Mouse (Mus musculus) megakaryocyte, embryonic 14.5 days (primary cell): ENCODE data around the gene Thpo. TPM values are rescaled to one million over a fixed set of nuclear protein-coding genes. Genes with fewer than 3 reads are reported as not detected.
A peak's percentile ranks its signal among the peaks of the same experiment; 100 is the strongest.

ENCODE experiments used
- H3K27me3 ChIP-seq: replicated peaks from 2 replicates; pipeline ENCODE3; 2012; ENCODE audit warnings: inconsistent platforms
- H3K36me3 ChIP-seq: replicated peaks from 2 replicates; pipeline ENCODE3; 2012; ENCODE audit warnings: low read length, inconsistent platforms, mixed read lengths
- H3K4me1 ChIP-seq: 2 replicates; pipeline ENCODE4 v1.6.1; 2012; ENCODE audit warnings: inconsistent platforms
- H3K4me3 ChIP-seq: replicated peaks from 2 replicates; pipeline ENCODE3; 2012; ENCODE audit warnings: moderate library complexity, mild to moderate bottlenecking, inconsistent platforms
- H3K9me3 ChIP-seq: 2 replicates; pipeline ENCODE4 v1.6.1; 2012; ENCODE audit warnings: inconsistent platforms
- FLI1 ChIP-seq: IDR thresholded peaks from 2 replicates; pipeline ENCODE4 v1.6.1; 2012; ENCODE audit warnings: low read length, inconsistent platforms, mixed read lengths
- GATA1 ChIP-seq: IDR thresholded peaks from 3 replicates; pipeline ENCODE4 v1.6.1; 2012; ENCODE audit warnings: mixed read lengths, low read length, inconsistent platforms, borderline replicate concordance
- polyA plus RNA-seq: library from polyadenylated mRNA; stranded (reverse); fragments of >175 nt; gene quantifications from 2 replicates; pipeline ENCODE4 v1.2.3, GENCODE M21; 2012; ENCODE audit warnings: low replicate concordance; ENCODE audit not compliant: insufficient read depth

Thpo gene
- polyA plus RNA-seq, 1 experiment = not detected

DNA sequence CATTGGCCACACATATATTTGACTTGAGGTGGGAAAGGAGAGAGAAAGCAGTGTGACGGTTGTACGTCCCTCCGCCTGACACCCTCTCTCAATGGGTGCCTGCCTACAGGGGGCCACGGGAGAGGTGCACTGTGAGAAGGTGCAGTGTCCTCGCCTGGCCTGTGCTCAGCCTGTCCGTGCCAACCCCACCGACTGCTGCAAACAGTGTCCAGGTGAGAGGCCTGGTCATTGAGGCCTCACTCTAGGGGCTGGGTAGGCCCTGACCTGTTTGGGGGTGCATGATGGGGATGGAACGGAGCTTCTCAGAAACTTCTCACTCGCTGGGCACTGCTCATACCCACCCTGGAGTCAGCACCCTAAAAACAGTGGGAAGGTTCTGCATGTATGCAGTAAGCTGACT is 5.5 kb upstream of the Thpo start:
- H3K4me3 ChIP-seq = peak overlapping the region; percentile 2
- peaks cover 29% of the 10 kb centered on the region for H3K9me3 ChIP-seq
- no peaks in the 10 kb centered on the region for H3K36me3 ChIP-seq
- peaks cover 79% of the 10 kb centered on the region for H3K27me3 ChIP-seq
- TF ChIP-seq GATA1 (no peak), FLI1 (no peak)
- H3K4me1 ChIP-seq = no peaks in the 10 kb centered on the region

DNA sequence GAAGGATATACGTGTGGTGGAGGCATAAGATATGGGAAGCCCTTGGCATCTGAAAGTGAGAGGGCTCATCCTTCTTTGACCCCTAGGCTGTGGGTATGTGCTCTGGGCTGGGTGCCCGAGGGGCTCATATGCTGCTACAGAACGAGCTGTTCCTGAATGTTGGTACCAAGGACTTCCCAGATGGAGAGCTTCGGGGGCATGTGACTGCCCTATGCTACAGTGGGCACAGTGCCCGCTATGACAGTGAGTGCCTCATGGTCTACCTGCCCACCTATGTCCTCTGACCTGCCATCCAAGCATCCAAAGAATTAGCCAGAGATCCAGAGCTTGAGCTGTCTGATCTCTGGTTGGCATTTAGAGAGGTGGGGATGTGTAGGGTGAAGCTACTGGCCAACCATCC is 2.5 kb upstream of the Thpo start:
- Histone ChIP-seq H3K36me3 (no peaks in the 10 kb centered on the region), H3K4me1 (peaks cover 26% of the 10 kb centered on the region), H3K4me3 (no peak overlapping the region), H3K9me3 (peaks cover 23% of the 10 kb centered on the region), H3K27me3 (peaks cover 89% of the 10 kb centered on the region)
- no peak for TF ChIP-seq FLI1

DNA sequence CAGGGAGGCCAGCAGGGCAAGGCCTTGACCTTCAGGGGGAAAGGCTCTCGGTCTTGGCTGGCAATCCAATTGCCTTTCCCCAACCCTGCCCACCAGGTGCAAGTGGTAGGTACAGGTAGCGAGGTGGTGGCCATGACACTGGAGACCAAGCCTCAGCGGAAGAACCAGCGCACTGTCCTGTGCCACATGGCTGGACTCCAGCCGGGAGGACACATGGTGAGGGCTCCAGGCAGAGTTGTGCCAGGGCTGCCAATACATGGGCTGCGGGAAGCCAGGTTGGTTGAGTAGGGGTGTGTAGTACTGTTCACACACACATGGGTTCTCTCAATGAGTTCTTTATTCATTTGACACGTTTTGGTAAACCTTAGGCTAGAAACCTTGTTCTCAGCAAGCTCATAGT is 1.9 kb upstream of the Thpo start:
- Histone ChIP-seq H3K36me3 (no peaks in the 10 kb centered on the region), H3K9me3 (peaks cover 23% of the 10 kb centered on the region), H3K4me3 (no peak overlapping the region), H3K4me1 (peaks cover 26% of the 10 kb centered on the region), H3K27me3 (peaks cover 90% of the 10 kb centered on the region)
- TF ChIP-seq FLI1 (no peak), GATA1 (no peak)

DNA sequence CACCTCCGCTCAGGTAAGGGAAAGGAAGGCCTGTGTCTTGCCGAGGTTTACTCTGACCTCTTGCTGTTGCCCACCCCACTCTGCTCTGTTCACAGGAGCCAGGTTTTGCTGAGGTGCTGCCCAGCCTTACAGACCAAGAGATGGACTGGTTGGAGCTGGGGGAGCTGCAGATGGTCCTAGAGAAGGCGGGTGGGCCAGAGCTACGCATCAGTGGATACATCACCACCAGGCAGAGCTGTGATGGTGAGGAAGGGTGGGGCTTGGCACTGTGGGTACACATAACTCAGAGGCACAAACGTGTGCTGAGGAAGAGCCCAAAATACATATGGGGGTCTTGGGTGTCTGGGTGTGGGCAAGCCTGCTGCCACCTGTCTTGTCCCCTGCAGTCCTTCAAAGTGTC is 1.3 kb upstream of the Thpo start:
- TF ChIP-seq FLI1 = no peak
- TF ChIP-seq GATA1 = no peak
- Histone ChIP-seq H3K4me3 (no peak overlapping the region), H3K36me3 (no peaks in the 10 kb centered on the region), H3K9me3 (peaks cover 23% of the 10 kb centered on the region), H3K27me3 (peaks cover 92% of the 10 kb centered on the region), H3K4me1 (peaks cover 26% of the 10 kb centered on the region)

DNA sequence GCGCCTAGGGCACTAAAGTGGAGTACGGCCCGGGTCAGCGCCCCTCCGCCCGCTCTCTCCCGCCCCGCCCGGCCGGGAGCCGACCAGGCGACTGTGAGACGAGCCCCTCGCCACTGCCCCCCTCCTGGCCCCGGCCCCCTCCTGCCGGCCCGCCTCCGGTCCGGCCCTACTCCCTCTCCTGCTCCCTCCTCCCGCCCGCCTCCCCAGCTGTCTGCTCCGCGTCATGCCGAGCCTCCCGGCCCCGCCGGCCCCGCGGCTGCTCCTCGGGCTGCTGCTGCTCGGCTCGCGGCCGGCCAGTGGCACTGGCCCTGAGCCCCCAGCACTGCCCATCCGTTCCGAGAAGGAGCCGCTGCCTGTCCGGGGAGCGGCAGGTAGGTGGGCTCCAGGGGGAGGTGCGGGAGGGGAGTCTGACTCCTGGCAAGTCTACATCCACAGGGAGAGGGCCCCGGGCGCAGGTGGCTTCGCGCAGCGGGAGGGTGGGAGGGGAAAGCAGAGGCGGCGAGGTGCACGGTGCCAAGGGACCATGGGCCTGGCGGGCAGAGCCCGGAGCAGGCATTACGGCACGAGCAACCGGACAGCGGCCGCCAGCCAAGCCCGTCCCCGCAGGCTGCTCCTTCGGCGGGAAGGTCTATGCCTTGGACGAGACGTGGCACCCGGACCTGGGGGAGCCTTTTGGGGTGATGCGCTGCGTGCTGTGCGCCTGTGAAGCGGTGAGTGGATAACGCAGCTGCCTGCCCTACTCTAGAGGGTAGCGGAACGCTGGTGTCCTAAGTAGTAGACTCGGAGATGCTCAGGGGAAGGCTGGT is 1.2 kb downstream of the Thpo start, which contains the start of gene Chrd:
Gene Chrd (plus strand): TSS at position 203 of the 806 bp plus-strand sequence.
- peak within 1 kb of the TSS; percentile 88 for H3K4me3 ChIP-seq
- H3K36me3 ChIP-seq = no peaks in the 10 kb centered on the region
- peaks cover 21% of the 10 kb centered on the region for H3K9me3 ChIP-seq
- peaks cover 30% of the 10 kb centered on the region for H3K4me1 ChIP-seq
- peaks cover 97% of the 10 kb centered on the region for H3K27me3 ChIP-seq
- TF ChIP-seq GATA1 = no peak
- TF ChIP-seq FLI1 = no peak

DNA sequence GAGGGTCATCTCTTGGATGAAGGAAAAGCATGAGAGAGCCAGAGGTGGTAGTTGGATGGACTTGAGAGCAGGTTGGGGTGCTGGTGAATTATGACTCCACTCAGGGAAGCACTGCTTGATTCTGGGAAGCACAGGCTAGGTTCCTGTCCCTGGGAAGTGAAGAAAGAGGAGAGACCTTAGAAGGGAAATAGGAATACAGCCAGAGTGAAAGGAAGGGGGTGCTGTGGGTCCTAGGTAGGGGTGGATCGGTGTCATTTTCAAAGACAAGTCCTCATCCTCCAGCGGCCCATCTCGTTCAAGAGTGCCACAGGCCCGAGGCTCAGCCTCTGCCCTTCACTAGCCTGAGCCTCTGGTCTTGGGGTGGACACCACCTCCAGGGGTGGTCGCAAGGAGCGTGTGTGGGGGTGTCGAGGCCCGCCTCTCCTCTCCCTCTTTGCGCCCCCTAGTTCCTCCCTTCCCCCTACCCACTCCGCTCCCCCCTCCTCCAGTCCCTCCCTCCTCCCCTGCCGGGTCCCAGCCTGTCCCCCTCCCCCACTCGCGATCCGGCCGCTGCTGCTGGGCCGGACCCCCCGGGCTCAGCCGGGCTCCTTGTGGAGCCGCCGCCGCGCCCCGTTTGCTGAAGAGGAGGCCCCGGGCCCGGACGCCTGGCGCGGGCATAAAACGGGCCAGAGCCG is 1.9 kb downstream of the Thpo start:
- H3K9me3 ChIP-seq = peaks cover 14% of the 10 kb centered on the region
- peaks cover 30% of the 10 kb centered on the region for H3K4me1 ChIP-seq
- TF ChIP-seq FLI1 = no peak
- TF ChIP-seq GATA1 = no peak
- no peaks in the 10 kb centered on the region for H3K36me3 ChIP-seq
- peak overlapping the region; percentile 88 for H3K4me3 ChIP-seq
- H3K27me3 ChIP-seq = peaks cover 90% of the 10 kb centered on the region

DNA sequence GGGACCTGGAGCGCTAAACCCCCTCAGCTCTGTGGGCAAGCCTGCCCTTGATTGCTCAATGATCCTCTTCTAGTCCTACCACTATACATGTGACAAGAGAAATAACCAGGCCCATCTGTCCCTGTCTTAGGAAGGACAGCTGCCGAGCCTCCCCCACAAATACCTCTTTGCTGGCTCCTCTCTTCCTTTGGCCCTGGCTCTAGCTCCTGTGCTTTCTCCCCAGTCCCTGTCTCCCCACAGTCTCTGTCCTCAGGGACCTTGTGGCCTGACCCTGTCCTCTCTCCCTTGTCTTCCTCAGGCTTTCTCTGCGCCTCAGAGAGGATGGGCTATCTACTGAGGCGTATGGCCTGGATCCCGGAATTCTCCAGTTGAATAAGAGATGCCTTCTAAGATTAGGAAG is 2.6 kb downstream of the Thpo start:
- Histone ChIP-seq H3K4me3 (no peak overlapping the region), H3K4me1 (peaks cover 30% of the 10 kb centered on the region), H3K27me3 (peaks cover 89% of the 10 kb centered on the region), H3K9me3 (peaks cover 7% of the 10 kb centered on the region; the same call in 1 of the 2 replicates), H3K36me3 (no peaks in the 10 kb centered on the region)
- no peak for TF ChIP-seq GATA1
- TF ChIP-seq FLI1 = no peak

DNA sequence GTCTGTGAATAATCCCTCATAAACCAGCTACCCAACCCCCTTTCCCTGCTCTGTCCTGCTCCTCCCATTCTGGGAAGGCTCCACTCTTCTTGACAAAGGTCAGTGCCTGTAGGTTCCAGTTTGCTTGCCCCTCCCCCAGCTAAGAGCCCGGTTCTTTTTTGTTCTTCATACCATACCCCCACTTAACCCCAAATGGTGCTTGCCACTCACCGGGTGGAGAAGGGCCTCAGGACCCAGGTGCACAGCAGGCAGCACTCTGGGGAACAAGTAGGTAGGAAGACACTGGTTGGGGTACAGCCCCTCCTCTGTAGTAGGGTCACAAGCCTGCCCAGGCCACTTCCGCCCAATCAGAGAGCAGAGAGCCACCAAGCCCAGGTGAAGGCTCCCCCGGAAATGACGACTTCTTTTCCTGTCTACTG is 4.0 kb downstream of the Thpo start:
- Histone ChIP-seq H3K4me3 (no peak overlapping the region), H3K27me3 (peaks cover 88% of the 10 kb centered on the region), H3K36me3 (no peaks in the 10 kb centered on the region), H3K4me1 (peaks cover 30% of the 10 kb centered on the region), H3K9me3 (peaks cover 3% of the 10 kb centered on the region; the same call in 1 of the 2 replicates)
- TF ChIP-seq FLI1 (no peak), GATA1 (no peak)

DNA sequence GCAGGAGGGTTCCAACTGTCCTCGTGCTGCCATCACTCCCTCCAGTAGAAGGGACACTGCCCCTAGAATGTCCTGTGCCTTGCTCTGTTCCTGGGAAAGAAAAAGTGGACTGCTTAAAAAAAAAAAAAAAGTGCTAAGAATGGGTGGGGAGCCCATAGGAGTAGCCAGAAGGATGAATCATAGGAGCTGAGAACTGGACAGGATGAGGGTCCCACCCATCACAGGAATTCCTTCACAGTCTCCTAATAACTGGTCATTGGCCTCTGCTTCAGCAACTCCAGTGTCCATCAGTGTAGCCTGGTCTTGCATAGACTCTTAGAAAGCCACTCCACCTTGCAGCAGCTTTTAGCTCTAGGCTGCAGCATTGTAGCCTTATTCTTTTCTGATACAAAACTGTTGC is 7.9 kb downstream of the Thpo start:
- Histone ChIP-seq H3K9me3 (no peaks in the 10 kb centered on the region), H3K4me3 (no peak overlapping the region), H3K4me1 (peaks cover 12% of the 10 kb centered on the region), H3K36me3 (peaks cover 18% of the 10 kb centered on the region), H3K27me3 (peaks cover 51% of the 10 kb centered on the region)
- no peak for TF ChIP-seq GATA1
- TF ChIP-seq FLI1 = no peak

DNA sequence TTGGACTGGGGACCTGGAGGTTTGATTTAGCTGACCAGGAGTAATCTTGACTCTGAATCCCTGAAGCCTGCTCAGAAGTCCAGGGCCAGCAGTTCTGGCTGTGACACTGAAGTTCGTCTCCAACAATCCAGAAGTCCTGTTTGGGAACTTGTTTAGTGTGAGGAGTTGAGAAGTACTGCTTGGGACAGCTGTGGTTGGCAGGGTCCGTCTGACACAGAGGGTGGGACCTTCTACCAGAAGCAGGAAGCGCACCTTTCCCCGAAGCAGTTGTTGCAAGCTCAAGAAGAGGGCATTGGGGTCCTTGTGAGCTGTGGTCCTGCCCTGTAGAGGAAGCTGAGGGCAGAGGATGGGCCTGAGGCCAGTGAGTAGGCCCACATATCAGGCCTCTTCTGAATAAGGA is 8.6 kb downstream of the Thpo start:
- Histone ChIP-seq H3K36me3 (peaks cover 23% of the 10 kb centered on the region), H3K9me3 (no peaks in the 10 kb centered on the region), H3K4me3 (no peak overlapping the region), H3K27me3 (peaks cover 46% of the 10 kb centered on the region), H3K4me1 (peaks cover 12% of the 10 kb centered on the region)
- TF ChIP-seq FLI1 = no peak
- no peak for TF ChIP-seq GATA1
